16 mouse cellular contexts compared by ENCODE assay signal in genomic region chr11:30184527-30184926, GRCm38 (mm10).
"Had no signal": no experiment of that assay in that cellular context is flagged by ENCODE, and none has a peak within 500 bp of the region (broad histone marks: within the 10 kb centered on the region; RNA-seq: fewer than 3 reads in every experiment).

No protein-coding gene starts in this region.

- H3K4me2 ChIP-seq: limb, embryonic 15.5 days; liver, embryonic 12.5 days; neural tube, embryonic 15.5 days had no signal

- DNase-seq: kidney, postnatal 25 days; lung, postnatal 14 days; midbrain, embryonic 14.5 days; right cerebral cortex, postnatal 4 days; spleen, adult 18-20 months; thymus, adult 18-20 months; thymus, postnatal 14 days had no signal

- H3K36me3 ChIP-seq: limb, embryonic 15.5 days; liver, embryonic 12.5 days; midbrain, embryonic 10.5 days; neural tube, embryonic 15.5 days had no signal

- H3K27ac ChIP-seq: left cerebral cortex, adult 2 months; limb, embryonic 15.5 days; liver, embryonic 12.5 days; midbrain, embryonic 10.5 days; neural tube, embryonic 15.5 days had no signal

- H3K27me3 ChIP-seq: limb, embryonic 15.5 days; liver, embryonic 12.5 days; neural tube, embryonic 15.5 days had no signal

- H3K9me3 ChIP-seq: limb, embryonic 15.5 days; liver, embryonic 12.5 days; midbrain, embryonic 10.5 days; neural tube, embryonic 15.5 days had no signal

- ATAC-seq: hindbrain, embryonic 16.5 days; inflammation-experienced regulatory T-cells, adult 6 months; intestine, postnatal 0 days; liver, embryonic 12.5 days had no signal

- H3K4me3 ChIP-seq: left cerebral cortex, adult 2 months; limb, embryonic 15.5 days; liver, embryonic 12.5 days; midbrain, embryonic 10.5 days; myocyte; neural tube, embryonic 15.5 days had no signal

- H3K9ac ChIP-seq: limb, embryonic 15.5 days; liver, embryonic 12.5 days; neural tube, embryonic 15.5 days had no signal
